Mouse (Mus musculus) liver, adult 2 months (tissue): ENCODE measurements around the gene Pmel. TPM values are rescaled to one million over a fixed set of nuclear protein-coding genes. Genes with fewer than 3 reads are reported as not detected.

ENCODE experiments used
- DNase-seq: peaks from one replicate; pipeline ENCODE4 v3.0.0-alpha.2; 2011; ENCODE audit warnings: low read depth, low spot score; ENCODE audit errors: extremely low read depth
- H3K27ac ChIP-seq: fragments of 200-500 bp; replicated peaks from 2 replicates; pipeline ENCODE4 v1.5.1; 2012; ENCODE audit warnings: low read depth, mild to moderate bottlenecking, control low read depth, inconsistent platforms, low read length; ENCODE audit not compliant: insufficient read depth
- H3K27me3 ChIP-seq: fragments of 200-500 bp; 2 replicates; pipeline ENCODE4 v1.6.1; 2012; ENCODE audit warnings: mild to moderate bottlenecking, moderate library complexity, low read length, inconsistent platforms; ENCODE audit not compliant: control insufficient read depth, insufficient read depth
- H3K36me3 ChIP-seq: fragments of 200-500 bp; 2 replicates; pipeline ENCODE4 v1.6.1; 2012; ENCODE audit warnings: low read length, inconsistent platforms; ENCODE audit not compliant: control insufficient read depth, insufficient read depth
- H3K4me1 ChIP-seq: fragments of 200-500 bp; 2 replicates; pipeline ENCODE4 v1.6.1; 2011; ENCODE audit warnings: low read length; ENCODE audit not compliant: control insufficient read depth, insufficient read depth
- H3K4me3 ChIP-seq: fragments of 200-500 bp; 2 replicates; pipeline ENCODE4 v1.5.1; 2011; ENCODE audit warnings: low read depth, mild to moderate bottlenecking, control low read depth, low read length, moderate library complexity; ENCODE audit not compliant: insufficient read depth
- H3K79me2 ChIP-seq: fragments of 200-500 bp; 2 replicates; pipeline ENCODE4 v1.6.1; 2012; ENCODE audit warnings: inconsistent platforms, mild to moderate bottlenecking, low read length, moderate library complexity; ENCODE audit not compliant: control insufficient read depth, insufficient read depth
- H3K9ac ChIP-seq: fragments of 200-500 bp; 2 replicates; pipeline ENCODE4 v1.6.1; 2012; ENCODE audit warnings: low read depth, mild to moderate bottlenecking, control low read depth, inconsistent platforms, low read length
- CTCF ChIP-seq: fragments of 200-500 bp; IDR thresholded peaks from 2 replicates; pipeline ENCODE4 v1.5.1; 2011; ENCODE audit warnings: low read depth, low read length, control low read depth
- POLR2A ChIP-seq: fragments of 200-500 bp; IDR thresholded peaks from 2 replicates; pipeline ENCODE4 v1.6.1; 2011; ENCODE audit warnings: low read length, control low read depth; ENCODE audit not compliant: insufficient read depth; ENCODE audit errors: extremely low read depth
- WGBS: fragments of 180-500 bp; shearing (Covaris S2); methylation state at CpG from one replicate; pipeline ENCODE4 v1.1.7; 2018; 5-methylcytosine and 5-hydroxymethylcytosine counted together
- polyA plus RNA-seq: library from polyadenylated mRNA; depleted of rRNA; stranded (reverse); fragments of >200 nt; gene quantifications from 2 replicates; pipeline ENCODE4 v1.2.3, GENCODE M21; 2012; rRNA removed
- total RNA-seq: library from RNA; depleted of rRNA; stranded (reverse); fragments of >200 nt; gene quantifications from 2 replicates; pipeline ENCODE4 v1.2.3, GENCODE M21; 2014; rRNA removed

Gene Pmel
- total and polyA plus RNA-seq, 2 experiments = 0.09 to 0.72 TPM

GRCm38 (mm10) chr10:128746972-128747645 is 43.1 kb downstream of the Pmel start:
- peaks cover 21% of the 10 kb centered on the region for H3K4me1 ChIP-seq
- H3K4me3 ChIP-seq = peak overlapping the region; percentile 70; the same call in 1 of the 2 replicates
- H3K79me2 ChIP-seq = peaks cover 18% of the 10 kb centered on the region; the same call in 1 of the 2 replicates
- TF ChIP-seq POLR2A (no peak), CTCF (no peak)
- no peaks in the 10 kb centered on the region for H3K36me3 ChIP-seq
- DNase-seq = no peak
- peak overlapping the region; percentile 13 for H3K27ac ChIP-seq
- no peaks in the 10 kb centered on the region for H3K27me3 ChIP-seq
- 44% methylated on average over 9 of the region's 9 CpGs for WGBS
- H3K9ac ChIP-seq = peak overlapping the region; percentile 27; the same call in 1 of the 2 replicates

- under 1% methylated on average over 36 of the region's 36 CpGs for WGBS
Observed at GRCm38 (mm10) chr10:128747646-128748251, 43.8 kb downstream of the Pmel start, which contains the start of gene Pym1. Gene Pym1, plus strand, starts transcription at chr10:128747889.

GRCm38 (mm10) chr10:128748252-128748864 is 44.4 kb downstream of the Pmel start:
- WGBS = 2% methylated on average over 37 of the region's 37 CpGs
- Histone ChIP-seq H3K9ac (peak overlapping the region; percentile 78), H3K4me1 (peaks cover 15% of the 10 kb centered on the region), H3K27me3 (no peaks in the 10 kb centered on the region), H3K79me2 (peaks cover 25% of the 10 kb centered on the region; the same call in 1 of the 2 replicates), H3K4me3 (peak overlapping the region; percentile 70), H3K27ac (peak overlapping the region; percentile 89), H3K36me3 (0 out of 2 replicates have a peak, but pooled peaks cover 2% of the 10 kb centered on the region)
- DNase-seq = peak; percentile 73
- TF ChIP-seq POLR2A (0 out of 2 replicates have a peak, but pooled peaks have one; percentile 26), CTCF (no peak)

More at GRCm38 (mm10) chr10:128747646-128748251, 43.8 kb downstream of the Pmel start, which contains the start of gene Pym1:
- Histone ChIP-seq H3K79me2 (peaks cover 21% of the 10 kb centered on the region; the same call in 1 of the 2 replicates), H3K4me1 (peaks cover 18% of the 10 kb centered on the region), H3K27ac (peak within 1 kb of the TSS; percentile 89), H3K4me3 (peak within 1 kb of the TSS; percentile 70), H3K27me3 (no peaks in the 10 kb centered on the region), H3K36me3 (no peaks in the 10 kb centered on the region), H3K9ac (peak within 1 kb of the TSS; percentile 78)
- peak; percentile 94 for DNase-seq
- TF ChIP-seq POLR2A (peak; percentile 84), CTCF (no peak)

Other genes starting within 250 kb of the Pmel start
- 13.8 and 21.9 TPM in 2 replicates for gene Smarcc2, start 244.9 kb upstream of the Pmel start, total RNA-seq
- gene Smarcc2, start 244.9 kb upstream of the Pmel start, polyA plus RNA-seq = 63.1 and 64.5 TPM in 2 replicates
- gene Myl6, start 210.1 kb upstream of the Pmel start, total RNA-seq = 477 and 556 TPM in 2 replicates
- gene Myl6, start 210.1 kb upstream of the Pmel start, polyA plus RNA-seq = 553 and 575 TPM in 2 replicates
- 0.28 and 0.47 TPM in 2 replicates for gene Myl6b, start 205.5 kb upstream of the Pmel start, total RNA-seq
- gene Myl6b, start 205.5 kb upstream of the Pmel start, polyA plus RNA-seq = 1.1 and 1.6 TPM in 2 replicates
- gene Esyt1, start 178.3 kb upstream of the Pmel start, total RNA-seq = 7.9 and 10.7 TPM in 2 replicates
- 9.2 and 12.8 TPM in 2 replicates for gene Esyt1, start 178.3 kb upstream of the Pmel start, polyA plus RNA-seq
- 3.2 and 4.4 TPM in 2 replicates for gene Zc3h10, start 156.4 kb upstream of the Pmel start, total RNA-seq
- 6.8 and 8.1 TPM in 2 replicates for gene Zc3h10, start 156.4 kb upstream of the Pmel start, polyA plus RNA-seq
- gene Rpl41, start 154.9 kb upstream of the Pmel start, total RNA-seq = 921 and 1,015 TPM in 2 replicates
- gene Rpl41, start 154.9 kb upstream of the Pmel start, polyA plus RNA-seq = 794 TPM in 2 replicates
- 24.7 and 30.0 TPM in 2 replicates for gene Pa2g4, start 138.2 kb upstream of the Pmel start, total RNA-seq
- 17.6 and 17.8 TPM in 2 replicates for gene Pa2g4, start 138.2 kb upstream of the Pmel start, polyA plus RNA-seq
- 92.9 and 115 TPM in 2 replicates for gene Erbb3, start 114.5 kb upstream of the Pmel start, total RNA-seq
- 37.4 and 37.9 TPM in 2 replicates for gene Erbb3, start 114.5 kb upstream of the Pmel start, polyA plus RNA-seq
- gene Rps26, start 77.4 kb upstream of the Pmel start, total RNA-seq = 234 and 279 TPM in 2 replicates
- gene Rps26, start 77.4 kb upstream of the Pmel start, polyA plus RNA-seq = 425 and 439 TPM in 2 replicates
- 0.09 and 0.13 TPM in 2 replicates for gene Ikzf4, start 58.2 kb upstream of the Pmel start, total RNA-seq
- gene Ikzf4, start 58.2 kb upstream of the Pmel start, polyA plus RNA-seq = 0.60 and 0.80 TPM in 2 replicates
- 135 and 145 TPM in 2 replicates for gene Suox, start 30.1 kb upstream of the Pmel start, total RNA-seq
- gene Suox, start 30.1 kb upstream of the Pmel start, polyA plus RNA-seq = 103 and 168 TPM in 2 replicates
- gene Rab5b, start 7.9 kb upstream of the Pmel start, total RNA-seq = 68.6 and 74.0 TPM in 2 replicates
- gene Rab5b, start 7.9 kb upstream of the Pmel start, polyA plus RNA-seq = 78.8 and 80.5 TPM in 2 replicates
- gene Cdk2, start 836 bp downstream of the Pmel start, total RNA-seq = 4.7 and 7.6 TPM in 2 replicates
- gene Cdk2, start 836 bp downstream of the Pmel start, polyA plus RNA-seq = 7.0 and 8.3 TPM in 2 replicates
- gene Dgka, start 40.7 kb downstream of the Pmel start, total RNA-seq = 4.1 and 6.5 TPM in 2 replicates
- gene Dgka, start 40.7 kb downstream of the Pmel start, polyA plus RNA-seq = 7.1 and 7.2 TPM in 2 replicates
- 9.5 and 12.7 TPM in 2 replicates for gene Pym1, start 43.7 kb downstream of the Pmel start, total RNA-seq
- gene Pym1, start 43.7 kb downstream of the Pmel start, polyA plus RNA-seq = 15.0 and 15.6 TPM in 2 replicates
- 74.3 and 79.8 TPM in 2 replicates for gene Mmp19, start 86.7 kb downstream of the Pmel start, total RNA-seq
- 48.4 and 67.5 TPM in 2 replicates for gene Mmp19, start 86.7 kb downstream of the Pmel start, polyA plus RNA-seq
- gene Dnajc14, start 99.9 kb downstream of the Pmel start, total RNA-seq = 23.5 and 25.3 TPM in 2 replicates
- gene Dnajc14, start 99.9 kb downstream of the Pmel start, polyA plus RNA-seq = 9.2 and 9.7 TPM in 2 replicates
- 1.3 and 1.6 TPM in 2 replicates for gene Tmem198b, start 100.2 kb downstream of the Pmel start, total RNA-seq
- 4.5 and 5.7 TPM in 2 replicates for gene Tmem198b, start 100.2 kb downstream of the Pmel start, polyA plus RNA-seq
- gene Sarnp, start 113.1 kb downstream of the Pmel start, total RNA-seq = 23.1 and 25.8 TPM in 2 replicates
- gene Sarnp, start 113.1 kb downstream of the Pmel start, polyA plus RNA-seq = 6.7 and 6.9 TPM in 2 replicates
- 73.2 and 76.7 TPM in 2 replicates for gene Ormdl2, start 117.5 kb downstream of the Pmel start, total RNA-seq
- 93.2 and 94.6 TPM in 2 replicates for gene Ormdl2, start 117.5 kb downstream of the Pmel start, polyA plus RNA-seq
- gene Gdf11, start 187.5 kb downstream of the Pmel start, total RNA-seq = 0.09 and 0.13 TPM in 2 replicates
- gene Gdf11, start 187.5 kb downstream of the Pmel start, polyA plus RNA-seq = 0.04 and 0.05 TPM in 2 replicates
- gene Cd63, start 196.8 kb downstream of the Pmel start, total RNA-seq = 4.1 and 5.2 TPM in 2 replicates
- gene Cd63, start 196.8 kb downstream of the Pmel start, polyA plus RNA-seq = 2.9 and 4.4 TPM in 2 replicates
- 30.4 and 33.8 TPM in 2 replicates for gene Rdh5, start 218.7 kb downstream of the Pmel start, total RNA-seq
- 86.2 and 91.8 TPM in 2 replicates for gene Rdh5, start 218.7 kb downstream of the Pmel start, polyA plus RNA-seq
- gene Bloc1s1, start 219.8 kb downstream of the Pmel start, total RNA-seq = 91.1 and 106 TPM in 2 replicates
- 192 and 226 TPM in 2 replicates for gene Bloc1s1, start 219.8 kb downstream of the Pmel start, polyA plus RNA-seq
- gene Itga7, start 229.6 kb downstream of the Pmel start, total RNA-seq = 4.6 and 4.9 TPM in 2 replicates
- gene Itga7, start 229.6 kb downstream of the Pmel start, polyA plus RNA-seq = 9.5 and 11.0 TPM in 2 replicates